Mouse (Mus musculus) cerebellum, adult 11-12 months (tissue): ENCODE results near the gene Helq.

Source experiments
- DNase-seq: peaks from one replicate; pipeline ENCODE4 v3.0.0; 2022

Helq gene

DNA sequence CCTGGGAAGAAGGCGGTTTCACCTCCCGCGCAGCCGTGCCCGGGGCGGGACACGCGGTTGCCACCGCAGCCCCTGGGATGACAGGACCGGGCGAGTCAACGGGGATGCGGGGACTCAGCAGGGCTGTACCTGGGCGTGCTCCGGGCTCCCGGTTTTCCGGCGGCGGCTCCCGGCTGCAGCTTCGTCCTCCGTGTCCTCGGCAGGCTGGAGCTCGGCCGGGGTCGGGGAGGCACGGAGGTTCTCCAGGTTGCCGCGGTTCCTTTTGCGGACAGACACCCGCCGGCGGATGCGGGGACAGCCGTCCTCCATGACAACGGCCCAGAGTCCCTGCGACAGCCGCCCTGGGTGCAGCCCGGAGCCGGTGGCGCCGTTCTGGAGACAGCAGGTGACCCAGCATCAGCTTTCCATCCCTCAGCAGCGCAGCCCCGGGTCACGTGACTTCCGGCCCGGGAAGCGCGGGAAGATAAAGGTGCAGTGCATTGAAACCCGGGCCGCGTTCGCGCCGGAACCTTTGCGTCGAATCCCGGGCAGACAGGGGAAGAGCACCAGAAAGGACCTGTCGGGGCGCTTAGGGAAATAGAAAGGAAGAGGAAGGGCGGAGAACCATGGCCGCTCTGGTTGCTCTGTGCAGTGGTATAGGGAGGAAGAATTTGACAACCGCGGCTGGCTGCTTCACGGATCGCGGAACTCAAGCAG is at the start of gene Helq, which contains the start of gene Mrps18c:
Gene Helq (minus strand): TSS at position 434 of the 696 bp plus-strand sequence.
Gene Mrps18c (plus strand): TSS at position 463 of the 696 bp plus-strand sequence.
- peak; percentile 93 for DNase-seq

GRCm38 (mm10) chr5:100847143-100847542 is 48.7 kb upstream of the Helq start:
- DNase-seq, result no peak

GRCm38 (mm10) chr5:100846599-100846920 is 48.2 kb upstream of the Helq start:
- DNase-seq, result no peak

DNA sequence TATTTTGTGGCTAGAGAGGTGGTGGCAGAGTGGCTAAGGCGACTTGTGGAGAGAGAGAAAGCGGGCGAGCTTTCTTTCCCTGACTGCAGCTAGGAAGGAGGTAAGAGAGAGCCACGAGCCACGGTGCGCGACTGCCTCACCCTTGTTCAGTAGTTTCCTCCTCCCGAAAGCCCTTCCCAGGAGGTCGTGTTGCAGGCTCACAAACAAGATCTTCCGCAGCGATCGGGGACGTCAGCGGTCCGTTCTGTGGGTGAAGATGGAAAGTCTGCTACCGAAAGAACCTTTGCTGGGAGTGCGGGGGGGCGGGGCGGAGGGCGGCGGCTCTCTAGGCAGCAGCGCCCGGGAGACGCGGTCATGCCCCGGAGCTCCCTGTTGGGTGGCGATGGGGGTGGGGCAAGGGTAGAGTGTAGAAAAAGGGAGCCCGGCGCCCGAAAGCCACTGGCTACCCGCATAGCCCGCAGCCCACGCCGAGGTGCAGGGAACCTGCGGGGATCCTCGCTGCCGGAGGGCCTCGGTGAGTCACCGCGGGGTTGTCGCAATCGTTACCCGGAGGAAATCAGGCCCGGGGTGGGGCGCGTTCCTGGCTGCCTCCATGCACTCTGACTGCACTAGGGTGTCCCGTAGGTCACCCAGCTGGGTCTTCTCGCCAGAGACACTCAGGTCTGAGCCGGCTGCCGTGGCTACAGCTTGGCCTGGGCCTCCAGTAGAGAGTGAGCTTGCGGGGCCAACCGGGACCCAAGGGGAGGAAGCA is 47.6 kb upstream of the Helq start:
- DNase-seq, result peak; percentile 54

GRCm38 (mm10) chr5:100845485-100845847 is 47.1 kb upstream of the Helq start, which contains the start of gene Gpat3:
TSS of gene Gpat3 (plus strand) at chr5:100845713.
- peak; percentile 48 for DNase-seq

GRCm38 (mm10) chr5:100844485-100844884 is 46.1 kb upstream of the Helq start:
- no peak for DNase-seq

- DNase-seq, result no peak
Observed at GRCm38 (mm10) chr5:100837907-100838306, 39.5 kb upstream of the Helq start.

DNA sequence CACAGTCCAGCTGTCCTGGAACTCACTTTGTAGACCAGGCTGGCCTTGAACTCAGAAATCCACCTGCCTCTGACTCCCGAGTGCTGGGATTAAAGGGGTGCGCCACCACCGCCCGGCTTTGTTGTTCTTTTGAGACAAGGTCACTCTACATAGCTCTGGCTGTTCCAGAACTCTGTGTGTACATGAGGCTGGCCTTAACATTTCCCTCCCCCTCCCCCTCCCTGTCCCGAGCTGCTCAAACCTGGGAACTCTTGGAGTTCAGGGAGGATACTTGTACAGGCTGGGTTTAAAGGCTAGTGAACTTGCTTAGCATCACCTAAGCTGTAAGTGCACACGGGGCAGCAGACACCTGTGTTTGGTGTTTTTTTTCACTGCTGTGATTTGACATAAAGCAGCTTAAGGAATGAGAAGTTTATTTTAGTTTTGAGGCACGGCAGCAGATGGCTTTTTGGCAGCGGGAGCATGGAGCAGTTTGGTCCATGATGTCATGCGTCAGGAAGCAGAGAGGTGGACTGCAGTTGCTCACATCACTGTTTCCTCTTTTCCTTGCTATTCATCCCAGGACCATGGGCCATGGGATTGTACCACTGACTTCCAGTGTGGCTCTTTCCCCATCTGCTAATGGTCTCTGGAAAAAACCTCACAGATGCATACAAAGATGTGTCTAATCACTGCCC is 37.6 kb upstream of the Helq start:
- no peak for DNase-seq

- DNase-seq, result no peak
Observed at GRCm38 (mm10) chr5:100833841-100834240, 35.4 kb upstream of the Helq start.

- DNase-seq, result no peak
Observed at GRCm38 (mm10) chr5:100832680-100833079, 34.3 kb upstream of the Helq start.

- no peak for DNase-seq
Observed at GRCm38 (mm10) chr5:100828701-100829100, 30.3 kb upstream of the Helq start.

DNA sequence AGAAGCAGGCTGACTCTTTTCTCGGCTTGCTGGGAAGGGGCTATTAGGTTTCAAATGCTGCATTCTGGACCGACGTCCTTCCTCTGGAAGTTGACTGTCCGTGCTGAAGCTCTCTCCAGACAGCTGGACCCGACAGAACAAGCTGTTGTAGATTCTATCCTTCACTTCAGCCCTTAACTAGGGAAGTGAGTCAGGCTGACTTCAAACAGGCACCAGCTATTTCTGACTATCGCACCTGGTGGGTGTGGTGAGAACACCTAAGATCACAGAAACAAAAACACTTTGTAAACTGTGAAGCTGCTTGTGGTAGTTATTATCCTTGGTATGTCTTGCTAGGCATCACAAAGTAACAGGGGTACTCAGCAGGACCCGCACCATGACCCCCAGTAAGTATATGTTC is 28.1 kb upstream of the Helq start:
- no peak for DNase-seq

DNA sequence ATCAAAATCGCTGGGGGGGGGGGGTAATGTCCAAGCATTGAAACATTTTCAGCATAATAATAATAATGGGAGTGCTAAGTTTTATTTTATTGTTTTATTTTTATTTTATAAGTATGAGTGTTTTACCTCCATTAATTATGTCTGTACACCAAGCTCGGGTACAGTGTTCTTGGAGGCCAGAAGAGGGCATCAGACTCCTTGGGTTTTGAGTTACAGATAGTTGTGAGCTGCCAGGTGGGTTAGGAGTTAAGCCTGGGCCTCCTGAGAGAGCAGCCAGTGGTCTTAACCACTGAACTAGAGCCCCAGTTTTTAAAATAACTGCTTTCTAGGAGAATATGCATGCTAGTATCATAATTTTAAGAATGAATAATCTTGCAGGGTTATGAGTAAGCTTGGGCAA is 27.6 kb upstream of the Helq start:
- no peak for DNase-seq

GRCm38 (mm10) chr5:100822826-100823225 is 24.4 kb upstream of the Helq start:
- no peak for DNase-seq

- no peak for DNase-seq
Observed at GRCm38 (mm10) chr5:100821375-100821774, 23.0 kb upstream of the Helq start.

DNA sequence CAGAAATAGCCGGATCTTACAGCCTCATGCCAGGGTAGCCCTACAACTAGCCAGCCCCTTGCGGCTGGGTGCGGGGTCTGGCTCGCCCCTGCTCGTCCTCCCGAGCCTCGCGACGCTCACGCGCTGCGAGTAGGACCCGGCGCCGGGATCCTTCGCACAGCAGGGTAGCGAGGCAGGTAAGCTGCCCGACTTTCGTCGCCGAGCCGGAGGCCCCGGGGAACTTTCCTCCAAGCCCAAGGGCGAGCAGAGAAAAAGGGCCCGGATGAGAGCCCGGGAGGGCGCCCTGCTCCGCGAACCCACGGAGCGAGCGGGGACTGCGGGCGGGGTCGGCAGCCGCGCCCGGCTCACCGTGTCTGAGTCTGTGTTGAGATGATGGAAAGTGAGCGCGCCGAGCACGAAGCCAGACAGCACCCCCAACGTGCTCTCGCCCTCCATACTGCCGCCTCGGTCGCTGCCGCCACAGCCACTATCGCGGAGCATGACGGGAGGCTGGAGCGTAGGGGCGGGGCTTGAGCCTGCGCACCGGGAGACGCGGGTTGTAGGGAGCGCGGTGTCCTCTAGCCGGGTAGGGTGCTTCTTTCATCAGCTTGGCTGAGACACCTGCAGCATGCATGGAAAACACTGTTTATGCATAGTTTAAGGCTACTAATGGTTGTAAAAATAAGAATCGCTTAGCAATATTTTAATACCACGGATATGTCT is 22.2 kb upstream of the Helq start, which contains the start of gene Abraxas1:
Gene Abraxas1 (minus strand): TSS at position 483 of the 702 bp plus-strand sequence.
- DNase-seq, result peak; percentile 85

GRCm38 (mm10) chr5:100819568-100820480 is 21.4 kb upstream of the Helq start:
- DNase-seq, result no peak

DNA sequence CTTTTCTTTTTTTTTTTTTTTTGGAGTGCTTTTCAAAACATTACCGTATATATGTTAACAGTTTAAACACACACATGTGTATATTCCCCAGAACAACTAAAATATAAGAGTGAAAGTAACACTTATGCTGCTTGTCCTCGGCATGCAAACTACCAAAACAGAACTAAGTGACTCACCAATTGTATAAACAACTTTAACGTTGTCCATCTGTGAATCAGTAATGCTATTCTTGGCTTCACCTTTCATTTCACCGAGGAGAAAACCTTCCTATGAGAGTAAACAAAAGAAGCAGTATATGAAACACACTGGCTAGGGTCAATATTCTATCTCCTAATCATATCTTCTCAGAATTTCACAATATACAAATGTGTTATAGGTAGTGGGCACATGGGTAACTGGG is 19.9 kb upstream of the Helq start:
- no peak for DNase-seq

DNA sequence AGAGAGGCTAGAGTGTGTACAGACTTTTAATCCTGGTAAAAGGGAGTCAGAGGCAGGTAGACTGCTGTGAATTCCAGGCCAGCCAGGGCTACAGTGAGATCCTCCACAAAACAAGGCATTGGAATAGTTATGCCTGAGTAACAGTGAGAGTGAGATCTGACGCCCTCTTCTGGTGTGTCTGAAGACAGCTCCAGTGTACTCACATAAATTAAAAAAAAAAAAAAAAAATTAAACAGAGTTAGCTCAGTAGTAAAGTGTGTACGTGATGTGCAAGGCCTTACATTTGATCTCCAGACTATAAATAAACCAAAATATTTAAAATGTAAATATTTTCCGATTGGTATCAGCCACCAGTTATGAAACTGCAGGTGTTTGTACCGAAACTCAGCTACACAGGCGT is 4.3 kb downstream of the Helq start:
- no peak for DNase-seq

DNA sequence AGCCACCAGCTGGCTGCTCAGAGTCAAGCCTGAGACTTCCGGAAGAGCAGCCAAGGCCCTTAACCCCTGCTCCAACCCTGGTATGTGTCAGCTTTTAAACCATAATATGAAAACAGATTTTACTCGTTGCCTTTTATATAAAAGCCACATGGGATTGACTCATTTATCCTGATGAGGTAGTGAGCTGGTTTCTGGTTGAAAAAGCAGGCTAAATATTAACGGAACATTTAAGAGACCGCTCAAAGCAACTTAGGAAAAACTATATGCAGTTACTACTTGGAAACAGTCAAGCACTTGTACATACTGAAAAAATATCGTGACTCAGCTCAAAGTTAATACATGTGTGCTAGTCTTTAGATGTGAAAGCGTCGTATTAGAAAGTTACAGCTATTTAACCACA is 6.1 kb downstream of the Helq start:
- no peak for DNase-seq

DNA sequence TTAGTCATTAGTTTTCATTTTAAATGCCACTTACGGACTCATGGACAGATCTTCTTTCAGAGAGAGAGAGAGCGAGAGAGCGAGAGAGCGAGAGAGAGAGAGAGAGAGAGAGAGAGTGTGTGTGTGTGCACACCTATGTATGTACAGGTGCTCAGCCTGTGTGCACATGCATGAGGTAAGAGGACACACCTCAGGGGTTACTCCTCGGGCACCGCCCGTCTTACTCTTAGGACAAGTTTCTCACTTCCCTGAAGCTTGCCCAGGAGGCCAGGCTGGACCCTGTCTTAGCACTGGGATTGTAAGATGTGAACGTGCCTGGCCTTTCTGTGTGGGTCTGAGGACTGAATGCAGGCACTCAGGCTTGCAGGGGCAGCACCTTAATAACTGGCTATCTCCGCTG is 10.9 kb downstream of the Helq start:
- DNase-seq, result no peak

DNA sequence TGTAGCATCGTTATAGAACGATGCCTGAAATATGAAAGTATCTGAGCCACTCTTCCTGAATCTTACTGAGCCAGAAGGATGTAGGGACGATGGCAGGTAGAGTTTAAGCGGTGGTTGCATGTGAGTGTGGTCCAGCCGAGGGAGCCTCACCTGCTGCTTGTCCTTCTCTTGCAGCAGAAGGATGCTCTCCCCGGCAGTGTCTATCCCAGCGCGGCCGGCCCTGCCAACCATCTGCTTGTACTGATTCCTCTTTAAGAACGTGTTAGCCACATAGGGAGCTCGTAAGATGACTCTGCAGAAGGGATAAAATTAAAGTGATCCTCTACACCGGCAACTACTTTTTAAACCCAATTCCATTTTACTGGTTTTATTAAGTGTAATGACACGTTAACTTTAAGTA is 19.4 kb downstream of the Helq start:
- no peak for DNase-seq
